Mouse (Mus musculus): ENCODE measurements around the gene Gba2.

- TF ChIP-seq CTCF (IDR thresholded peaks at IDR 0.05; ENCODE audit: borderline replicate concordance, insufficient read depth, low read length) (peak; percentile 45; the same call in 1 of the 2 replicates), POLR2A (IDR thresholded peaks at IDR 0.05; ENCODE audit: low read depth, low read length) (no peak)
These were observed 48.1 kb downstream of the Gba2 start for GRCm38 (mm10) chr4:43530581-43530980.
